Mouse (Mus musculus): Measurements from ENCODE around the gene Zfp446.

- TF ChIP-seq POLR2A (IDR thresholded peaks at IDR 0.05; ENCODE audit: insufficient read depth, low read length) (no peak), CTCF (IDR thresholded peaks at IDR 0.05; ENCODE audit: low read depth, low read length) (no peak), EP300 (IDR thresholded peaks at IDR 0.05; ENCODE audit: insufficient read depth, low read depth, low read length) (no peak)
Measured at GRCm38 (mm10) chr7:13006011-13006410, 28.4 kb downstream of the Zfp446 start.

All from ES-Bruce4 (cell line).